Mouse (Mus musculus): Measurements from ENCODE around the gene Thrap3.

DNA sequence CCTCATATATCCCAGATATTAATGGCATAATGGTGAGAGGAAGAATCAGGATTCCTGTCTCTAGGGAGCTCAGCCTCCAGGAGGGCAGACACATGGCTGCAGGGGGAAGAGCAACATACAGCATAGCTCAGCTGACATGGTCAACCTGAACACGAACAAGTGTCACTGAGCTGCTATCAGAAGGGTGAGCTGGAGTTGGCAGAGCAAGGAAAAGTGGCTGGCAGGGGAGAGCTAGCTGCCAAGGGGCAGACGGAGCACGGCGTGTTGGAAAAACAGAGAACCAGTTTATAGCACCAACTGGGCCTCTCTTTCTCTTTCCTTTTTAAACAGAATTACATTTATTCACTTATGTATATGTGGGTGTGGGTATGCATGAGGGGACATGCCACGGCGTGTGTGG is 40.0 kb upstream of the Thrap3 start:
- TF ChIP-seq REST (IDR thresholded peaks at IDR 0.05; ENCODE audit: insufficient read depth, insufficient read length) (no peak), POLR2A (IDR thresholded peaks at IDR 0.05; ENCODE audit: insufficient read length, low read depth) (no peak), MAX (IDR thresholded peaks at IDR 0.05; ENCODE audit: low read depth) (no peak), POLR2AphosphoS2 (IDR thresholded peaks at IDR 0.05; ENCODE audit: insufficient read length, low read depth) (no peak), E2F4 (IDR thresholded peaks at IDR 0.05; ENCODE audit: insufficient read depth) (no peak), USF1 (IDR thresholded peaks at IDR 0.05; ENCODE audit: low read depth) (no peak), MYOD1 (IDR thresholded peaks at IDR 0.05; ENCODE audit: control insufficient read depth in 1 of 3, insufficient read length in 2 of 3, low read depth in 2 of 3) (no peak)
